Mouse (Mus musculus): ENCODE measurements around the gene Grb10. TPM values are rescaled to one million over a fixed set of nuclear protein-coding genes. Genes with fewer than 3 reads are reported as not detected.
A peak's percentile ranks its signal among the peaks of the same experiment; 100 is the strongest.

The Grb10 gene
- polyA plus RNA-seq, 1 experiment = 7.2 TPM

- peaks cover 74% of the 10 kb centered on the region for H3K4me1 ChIP-seq
Observed at GRCm38 (mm10) chr11:11943240-11944081, 95.0 kb downstream of the Grb10 start.

GRCm38 (mm10) chr11:11942320-11943217, 95.9 kb downstream of the Grb10 start:
- TF ChIP-seq GATA1 (IDR thresholded peaks at IDR 0.05; ENCODE audit: borderline replicate concordance, low read length) (no peak), FLI1 (IDR thresholded peaks at IDR 0.05; ENCODE audit: low read length) (no peak)
- peaks cover 74% of the 10 kb centered on the region for H3K4me1 ChIP-seq
- H3K9me3 ChIP-seq = no peaks in the 10 kb centered on the region
- H3K27me3 ChIP-seq (replicated peaks) = no peaks in the 10 kb centered on the region
- peaks cover 77% of the 10 kb centered on the region for H3K36me3 ChIP-seq (replicated peaks; ENCODE audit: low read length)
- H3K4me3 ChIP-seq (replicated peaks) = no peak overlapping the region

More at GRCm38 (mm10) chr11:11943240-11944081, 95.0 kb downstream of the Grb10 start:
- Histone ChIP-seq H3K9me3 (no peaks in the 10 kb centered on the region), H3K4me3 (replicated peaks) (no peak overlapping the region), H3K36me3 (replicated peaks; ENCODE audit: low read length) (peaks cover 69% of the 10 kb centered on the region), H3K27me3 (replicated peaks) (no peaks in the 10 kb centered on the region)
- TF ChIP-seq GATA1 (IDR thresholded peaks at IDR 0.05; ENCODE audit: borderline replicate concordance, low read length) (no peak), FLI1 (IDR thresholded peaks at IDR 0.05; ENCODE audit: low read length) (no peak)

- TF ChIP-seq GATA1 (IDR thresholded peaks at IDR 0.05; ENCODE audit: borderline replicate concordance, low read length) (no peak), FLI1 (IDR thresholded peaks at IDR 0.05; ENCODE audit: low read length) (no peak)
- H3K4me1 ChIP-seq = peaks cover 80% of the 10 kb centered on the region
- peaks cover 78% of the 10 kb centered on the region for H3K36me3 ChIP-seq (replicated peaks; ENCODE audit: low read length)
- no peaks in the 10 kb centered on the region for H3K9me3 ChIP-seq
- no peak overlapping the region for H3K4me3 ChIP-seq (replicated peaks)
- H3K27me3 ChIP-seq (replicated peaks) = peaks cover 2% of the 10 kb centered on the region
Observed at GRCm38 (mm10) chr11:11940833-11941681, 97.4 kb downstream of the Grb10 start.

DNA sequence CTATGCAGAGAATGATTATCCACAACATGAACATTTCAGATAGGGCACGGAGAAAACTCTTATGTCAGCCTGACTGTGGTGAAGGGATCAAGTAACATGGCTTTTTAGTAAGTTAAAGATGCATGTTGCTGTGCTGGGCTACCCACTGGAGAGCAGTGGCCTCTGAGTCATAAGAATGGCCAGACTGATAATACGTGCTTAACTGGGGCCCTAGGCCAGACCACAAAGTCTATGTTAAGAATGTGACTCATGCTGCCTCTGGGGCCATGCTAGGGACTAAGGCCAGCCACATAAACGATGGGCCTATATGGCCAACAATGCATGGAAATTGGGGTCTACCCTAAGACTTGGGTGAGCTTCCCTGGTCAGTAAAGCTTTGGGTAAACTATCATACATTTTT, 98.9 kb downstream of the Grb10 start:
- peak overlapping the region; percentile 53 for H3K4me3 ChIP-seq (replicated peaks)
- peaks cover 94% of the 10 kb centered on the region for H3K4me1 ChIP-seq
- H3K36me3 ChIP-seq (replicated peaks; ENCODE audit: low read length) = peaks cover 74% of the 10 kb centered on the region
- TF ChIP-seq GATA1 (IDR thresholded peaks at IDR 0.05; ENCODE audit: borderline replicate concordance, low read length) = peak; percentile 61; the same call in 1 of the 3 replicates
- TF ChIP-seq FLI1 (IDR thresholded peaks at IDR 0.05; ENCODE audit: low read length) = no peak
- peaks cover 2% of the 10 kb centered on the region for H3K27me3 ChIP-seq (replicated peaks)
- H3K9me3 ChIP-seq = no peaks in the 10 kb centered on the region

DNA sequence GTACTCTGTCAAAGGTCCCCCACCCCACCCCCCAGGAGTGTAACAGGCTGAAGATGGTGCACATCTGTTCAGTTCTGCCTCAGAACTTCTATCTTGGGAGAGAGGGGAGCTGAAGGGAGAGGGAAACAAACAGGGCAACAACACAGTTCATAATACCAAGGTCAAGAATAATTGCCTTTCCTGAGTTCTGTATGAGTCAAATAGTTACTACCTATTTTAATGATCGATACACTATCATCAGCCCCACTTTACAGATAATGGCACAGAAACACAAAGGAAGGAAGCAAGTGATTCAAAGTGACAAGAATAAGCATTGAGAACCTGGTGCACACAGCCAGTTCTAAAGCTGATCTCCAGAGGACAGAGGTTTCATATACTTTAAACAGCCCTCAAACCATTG, 99.9 kb downstream of the Grb10 start:
- H3K4me1 ChIP-seq = peaks cover 95% of the 10 kb centered on the region
- H3K27me3 ChIP-seq (replicated peaks) = peaks cover 2% of the 10 kb centered on the region
- H3K4me3 ChIP-seq (replicated peaks) = no peak overlapping the region
- H3K36me3 ChIP-seq (replicated peaks; ENCODE audit: low read length) = peaks cover 73% of the 10 kb centered on the region
- no peak for TF ChIP-seq GATA1 (IDR thresholded peaks at IDR 0.05; ENCODE audit: borderline replicate concordance, low read length)
- TF ChIP-seq FLI1 (IDR thresholded peaks at IDR 0.05; ENCODE audit: low read length) = no peak
- H3K9me3 ChIP-seq = no peaks in the 10 kb centered on the region

- Histone ChIP-seq H3K27me3 (replicated peaks) (peaks cover 4% of the 10 kb centered on the region), H3K4me3 (replicated peaks) (no peak overlapping the region), H3K36me3 (replicated peaks; ENCODE audit: low read length) (peaks cover 74% of the 10 kb centered on the region), H3K4me1 (peaks cover 96% of the 10 kb centered on the region), H3K9me3 (no peaks in the 10 kb centered on the region)
- TF ChIP-seq FLI1 (IDR thresholded peaks at IDR 0.05; ENCODE audit: low read length) = no peak
- TF ChIP-seq GATA1 (IDR thresholded peaks at IDR 0.05; ENCODE audit: borderline replicate concordance, low read length) = no peak
Observed at GRCm38 (mm10) chr11:11937340-11938030, 101.0 kb downstream of the Grb10 start.

GRCm38 (mm10) chr11:11934808-11935207, 103.7 kb downstream of the Grb10 start:
- Histone ChIP-seq H3K36me3 (replicated peaks; ENCODE audit: low read length) (peaks cover 79% of the 10 kb centered on the region), H3K27me3 (replicated peaks) (peaks cover 4% of the 10 kb centered on the region), H3K4me3 (replicated peaks) (peak overlapping the region; percentile 20), H3K9me3 (no peaks in the 10 kb centered on the region), H3K4me1 (peaks cover 80% of the 10 kb centered on the region)
- TF ChIP-seq GATA1 (IDR thresholded peaks at IDR 0.05; ENCODE audit: borderline replicate concordance, low read length) (no peak), FLI1 (IDR thresholded peaks at IDR 0.05; ENCODE audit: low read length) (no peak)

GRCm38 (mm10) chr11:11932102-11932789, 106.2 kb downstream of the Grb10 start:
- Histone ChIP-seq H3K4me3 (replicated peaks) (no peak overlapping the region), H3K9me3 (no peaks in the 10 kb centered on the region), H3K27me3 (replicated peaks) (peaks cover 7% of the 10 kb centered on the region), H3K36me3 (replicated peaks; ENCODE audit: low read length) (peaks cover 63% of the 10 kb centered on the region), H3K4me1 (peaks cover 55% of the 10 kb centered on the region)
- TF ChIP-seq FLI1 (IDR thresholded peaks at IDR 0.05; ENCODE audit: low read length) (no peak), GATA1 (IDR thresholded peaks at IDR 0.05; ENCODE audit: borderline replicate concordance, low read length) (no peak)

All from megakaryocyte, embryonic 14.5 days (primary cell).